Mouse (Mus musculus): ENCODE results near the gene Cul5. TPM values are rescaled to one million over a fixed set of nuclear protein-coding genes. Genes with fewer than 3 reads are reported as not detected.

Cul5 gene
- polyA plus RNA-seq, 1 experiment from 2014 or later = 47.0 TPM

DNA sequence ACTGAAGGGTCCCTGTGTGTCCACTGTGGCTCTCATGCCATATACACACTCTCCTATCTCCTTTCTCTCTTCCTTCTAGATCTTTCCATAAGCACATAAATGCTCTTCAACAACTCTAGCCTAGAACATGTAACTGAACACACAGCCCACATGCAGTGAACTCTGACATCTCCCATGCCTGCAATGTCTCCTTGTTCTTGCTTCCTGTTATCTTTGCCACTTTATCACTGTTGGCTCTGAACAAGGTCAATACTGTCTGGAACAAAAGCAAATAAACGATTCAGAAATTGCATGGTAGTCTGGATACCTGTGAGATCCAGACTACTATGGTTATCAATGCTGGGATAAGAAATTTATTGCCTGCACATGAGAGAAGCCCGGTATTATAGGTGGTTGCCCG, 66.0 kb downstream of the Cul5 start:
- Histone ChIP-seq H3K27ac (replicated peaks) (no peak overlapping the region), H3K9me3 (no peaks in the 10 kb centered on the region), H3K9ac (replicated peaks) (no peak overlapping the region), H3K27me3 (no peaks in the 10 kb centered on the region), H3K4me2 (replicated peaks) (no peak overlapping the region), H3K4me1 (peaks cover 10% of the 10 kb centered on the region), H3K4me3 (no peak overlapping the region), H3K36me3 (peaks cover 12% of the 10 kb centered on the region)
- no peak for ATAC-seq (replicated peaks)
- 86% methylated on average over 3 of the region's 3 CpGs for WGBS

DNA sequence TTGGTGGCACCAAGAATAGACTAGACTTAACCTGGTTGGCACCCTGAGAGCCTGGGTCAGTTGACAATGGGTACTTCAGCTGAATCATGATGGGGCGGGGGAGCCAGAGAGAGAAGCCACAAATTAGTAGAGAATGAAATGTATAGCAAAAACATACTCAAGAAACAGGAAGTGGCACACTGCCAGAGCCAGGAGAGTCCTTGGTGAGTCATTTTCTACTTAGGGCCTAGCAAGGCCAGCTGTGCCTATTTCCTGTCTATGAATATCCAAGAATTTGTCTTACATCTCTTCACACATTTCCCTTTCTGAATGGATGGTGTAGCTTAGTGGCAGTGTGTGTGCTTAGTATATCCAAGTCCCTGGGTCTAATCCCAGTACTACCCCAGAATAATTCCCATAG, 66.4 kb downstream of the Cul5 start:
- Histone ChIP-seq H3K4me3 (no peak overlapping the region), H3K4me2 (replicated peaks) (no peak overlapping the region), H3K27ac (replicated peaks) (no peak overlapping the region), H3K27me3 (no peaks in the 10 kb centered on the region), H3K36me3 (peaks cover 12% of the 10 kb centered on the region), H3K9me3 (no peaks in the 10 kb centered on the region), H3K4me1 (peaks cover 5% of the 10 kb centered on the region; the same call in 1 of the 2 replicates), H3K9ac (replicated peaks) (no peak overlapping the region)
- WGBS = 82% methylated on average over 1 of the region's 1 CpGs
- ATAC-seq (replicated peaks) = no peak

DNA sequence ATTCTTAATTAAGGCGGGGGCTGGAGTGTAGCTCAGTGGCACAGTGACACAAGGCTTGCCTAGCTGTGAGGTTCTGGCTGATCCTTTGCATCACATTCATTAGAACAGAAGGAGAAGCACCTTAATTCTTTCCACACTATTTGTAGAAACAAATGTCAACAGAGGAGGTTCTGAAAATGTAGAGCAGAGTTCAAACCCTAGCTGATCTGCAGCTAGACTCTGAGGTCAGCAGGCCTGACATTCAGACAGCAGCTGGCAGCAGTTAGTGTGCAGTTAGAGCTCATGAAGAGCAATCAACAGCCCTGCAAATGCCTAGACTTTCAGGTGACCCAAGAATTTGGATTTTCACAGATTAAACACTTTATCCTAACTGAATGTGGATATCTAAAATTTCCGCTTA, 68.3 kb downstream of the Cul5 start:
- 91% methylated on average over 2 of the region's 2 CpGs for WGBS
- Histone ChIP-seq H3K27ac (replicated peaks) (no peak overlapping the region), H3K4me2 (replicated peaks) (no peak overlapping the region), H3K4me3 (no peak overlapping the region), H3K9ac (replicated peaks) (no peak overlapping the region), H3K9me3 (no peaks in the 10 kb centered on the region), H3K27me3 (no peaks in the 10 kb centered on the region), H3K4me1 (no peaks in the 10 kb centered on the region), H3K36me3 (peaks cover 14% of the 10 kb centered on the region)
- no peak for ATAC-seq (replicated peaks)

- H3K4me3 ChIP-seq = no peak overlapping the region
Measured at GRCm38 (mm10) chr9:53598631-53599030, 71.2 kb downstream of the Cul5 start.

GRCm38 (mm10) chr9:53596971-53597600, 72.7 kb downstream of the Cul5 start:
- 95% methylated on average over 4 of the region's 4 CpGs for WGBS
- Histone ChIP-seq H3K27ac (replicated peaks) (no peak overlapping the region), H3K36me3 (peaks cover 40% of the 10 kb centered on the region), H3K4me2 (replicated peaks) (no peak overlapping the region), H3K4me1 (no peaks in the 10 kb centered on the region), H3K9me3 (no peaks in the 10 kb centered on the region), H3K4me3 (no peak overlapping the region), H3K9ac (replicated peaks) (no peak overlapping the region), H3K27me3 (no peaks in the 10 kb centered on the region)
- no peak for ATAC-seq (replicated peaks)

More at GRCm38 (mm10) chr9:53598631-53599030, 71.2 kb downstream of the Cul5 start:
- Histone ChIP-seq H3K9ac (replicated peaks) (no peak overlapping the region), H3K36me3 (peaks cover 30% of the 10 kb centered on the region), H3K27me3 (no peaks in the 10 kb centered on the region), H3K4me1 (no peaks in the 10 kb centered on the region), H3K27ac (replicated peaks) (no peak overlapping the region), H3K9me3 (no peaks in the 10 kb centered on the region), H3K4me2 (replicated peaks) (no peak overlapping the region)
- WGBS = 77% methylated on average over 6 of the region's 6 CpGs
- no peak for ATAC-seq (replicated peaks)

- Histone ChIP-seq H3K4me3 (no peak overlapping the region), H3K27me3 (no peaks in the 10 kb centered on the region), H3K4me1 (no peaks in the 10 kb centered on the region), H3K9ac (replicated peaks) (no peak overlapping the region), H3K4me2 (replicated peaks) (no peak overlapping the region), H3K36me3 (peaks cover 50% of the 10 kb centered on the region), H3K27ac (replicated peaks) (no peak overlapping the region), H3K9me3 (no peaks in the 10 kb centered on the region)
- ATAC-seq (replicated peaks) = no peak
- WGBS = 7% methylated on average over 3 of the region's 3 CpGs
Measured at GRCm38 (mm10) chr9:53594764-53595163, 75.0 kb downstream of the Cul5 start.

DNA sequence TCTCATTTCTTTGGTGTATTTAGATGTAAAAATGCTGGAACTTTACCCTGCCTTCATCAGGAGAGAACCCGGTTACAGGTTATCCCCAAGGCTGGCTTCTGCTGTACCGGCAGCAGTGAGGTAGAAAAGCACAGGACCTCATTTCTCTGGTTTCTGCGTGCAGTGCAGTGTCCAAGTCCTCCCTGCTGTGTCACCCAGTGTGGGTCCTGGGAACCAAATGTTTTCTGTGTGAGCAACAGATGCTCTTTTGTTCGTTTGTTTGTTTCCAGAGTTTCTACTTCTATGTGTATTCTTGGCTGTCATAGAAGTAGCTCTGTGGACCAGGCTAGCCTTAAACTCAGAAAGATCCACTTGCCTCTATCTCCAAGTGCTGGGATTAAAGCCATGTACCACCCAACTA, 87.9 kb downstream of the Cul5 start:
- 83% methylated on average over 4 of the region's 4 CpGs for WGBS
- Histone ChIP-seq H3K27me3 (no peaks in the 10 kb centered on the region), H3K27ac (replicated peaks) (no peak overlapping the region), H3K36me3 (peaks cover 77% of the 10 kb centered on the region), H3K9me3 (no peaks in the 10 kb centered on the region), H3K4me2 (replicated peaks) (no peak overlapping the region), H3K9ac (replicated peaks) (no peak overlapping the region), H3K4me3 (no peak overlapping the region), H3K4me1 (no peaks in the 10 kb centered on the region)
- ATAC-seq (replicated peaks) = no peak

DNA sequence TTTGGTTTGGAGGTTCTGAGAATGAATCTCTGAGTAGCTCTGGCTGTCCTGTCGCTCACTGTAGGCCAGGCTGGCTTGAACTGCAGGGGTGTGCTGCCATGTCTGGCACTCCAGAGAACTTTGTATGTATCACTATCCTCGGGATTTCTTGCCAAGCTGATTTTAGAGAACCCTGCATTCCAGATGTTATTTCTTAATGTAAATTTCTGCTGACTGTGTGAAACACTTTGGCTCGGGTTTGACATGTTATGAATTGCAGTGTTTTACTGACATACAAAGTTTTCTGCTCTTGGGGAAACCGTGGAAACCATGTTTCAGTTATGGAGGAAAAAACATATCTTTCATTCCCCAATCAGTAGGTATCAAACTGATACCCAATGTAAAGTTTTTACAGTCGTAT, 94.1 kb downstream of the Cul5 start:
- Histone ChIP-seq H3K27me3 (no peaks in the 10 kb centered on the region), H3K36me3 (peaks cover 56% of the 10 kb centered on the region), H3K9ac (replicated peaks) (no peak overlapping the region), H3K4me3 (no peak overlapping the region), H3K9me3 (no peaks in the 10 kb centered on the region), H3K4me2 (replicated peaks) (no peak overlapping the region), H3K4me1 (no peaks in the 10 kb centered on the region), H3K27ac (replicated peaks) (no peak overlapping the region)
- ATAC-seq (replicated peaks) = no peak
- 89% methylated on average over 5 of the region's 5 CpGs for WGBS

DNA sequence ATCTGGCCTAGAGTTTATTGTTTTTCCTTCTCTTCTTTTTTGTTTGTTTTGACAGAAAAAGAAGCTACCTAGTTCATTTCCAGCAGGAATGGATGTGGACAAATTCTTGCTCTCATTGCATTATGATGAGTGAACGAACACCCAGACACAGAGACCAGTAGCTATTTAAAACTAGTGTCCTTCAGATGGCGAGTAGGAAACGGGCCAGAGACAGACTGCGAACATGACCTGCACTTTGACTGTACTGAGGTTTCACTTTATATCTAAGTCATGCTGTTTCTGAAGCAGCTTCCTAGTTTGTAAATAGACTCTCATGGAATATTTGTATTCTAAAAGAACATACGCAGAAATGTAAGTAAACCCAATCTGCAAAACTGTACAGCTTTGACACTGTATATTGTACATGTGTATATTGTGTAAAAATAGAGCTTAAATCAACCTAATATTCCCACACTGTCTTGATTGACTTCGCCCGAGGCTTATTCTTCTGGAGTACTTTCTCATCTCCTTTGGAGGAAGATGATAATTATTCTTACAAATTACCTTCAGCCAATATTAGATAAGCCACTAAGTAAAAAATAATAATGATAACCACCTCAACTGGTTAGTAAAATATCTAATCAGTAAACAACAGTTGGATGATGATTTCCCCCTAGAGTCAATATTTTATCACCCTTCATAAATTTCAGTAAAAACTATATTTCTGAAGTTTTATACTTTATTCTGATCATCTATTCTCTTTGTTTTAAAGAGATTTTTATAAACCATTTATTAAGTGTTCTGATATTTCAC, 97.1 kb downstream of the Cul5 start:
- Histone ChIP-seq H3K36me3 (peaks cover 62% of the 10 kb centered on the region), H3K4me3 (no peak overlapping the region), H3K27ac (replicated peaks) (no peak overlapping the region), H3K27me3 (no peaks in the 10 kb centered on the region), H3K4me2 (replicated peaks) (no peak overlapping the region), H3K9me3 (no peaks in the 10 kb centered on the region), H3K4me1 (no peaks in the 10 kb centered on the region), H3K9ac (replicated peaks) (no peak overlapping the region)
- no peak for ATAC-seq (replicated peaks)
- 94% methylated on average over 7 of the region's 7 CpGs for WGBS

DNA sequence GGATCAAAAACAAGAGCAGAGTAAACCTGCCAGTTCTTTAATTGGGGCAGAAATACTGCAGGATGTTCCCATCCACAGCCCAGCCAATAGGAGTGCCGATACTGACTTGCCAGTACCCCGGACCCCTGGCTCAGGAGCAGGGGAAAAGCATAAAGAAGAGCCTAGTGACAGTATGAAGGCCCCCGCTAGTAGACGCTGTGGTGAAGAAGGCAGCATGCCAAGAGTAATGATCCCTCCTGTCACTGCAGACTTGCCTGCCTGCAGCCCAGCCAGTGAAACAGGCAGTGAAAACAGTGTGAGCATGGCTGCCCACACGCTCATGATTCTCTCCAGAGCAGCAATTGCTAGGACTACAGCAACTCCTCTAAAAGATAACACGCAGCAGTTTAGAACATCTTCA, 99.2 kb downstream of the Cul5 start:
- Histone ChIP-seq H3K4me2 (replicated peaks) (no peak overlapping the region), H3K9me3 (no peaks in the 10 kb centered on the region), H3K27ac (replicated peaks) (no peak overlapping the region), H3K9ac (replicated peaks) (no peak overlapping the region), H3K4me3 (no peak overlapping the region), H3K27me3 (no peaks in the 10 kb centered on the region), H3K36me3 (peaks cover 65% of the 10 kb centered on the region), H3K4me1 (no peaks in the 10 kb centered on the region)
- WGBS = 79% methylated on average over 6 of the region's 6 CpGs
- no peak for ATAC-seq (replicated peaks)

All from forebrain, embryonic 15.5 days (tissue).